In the genomic region with DNA sequence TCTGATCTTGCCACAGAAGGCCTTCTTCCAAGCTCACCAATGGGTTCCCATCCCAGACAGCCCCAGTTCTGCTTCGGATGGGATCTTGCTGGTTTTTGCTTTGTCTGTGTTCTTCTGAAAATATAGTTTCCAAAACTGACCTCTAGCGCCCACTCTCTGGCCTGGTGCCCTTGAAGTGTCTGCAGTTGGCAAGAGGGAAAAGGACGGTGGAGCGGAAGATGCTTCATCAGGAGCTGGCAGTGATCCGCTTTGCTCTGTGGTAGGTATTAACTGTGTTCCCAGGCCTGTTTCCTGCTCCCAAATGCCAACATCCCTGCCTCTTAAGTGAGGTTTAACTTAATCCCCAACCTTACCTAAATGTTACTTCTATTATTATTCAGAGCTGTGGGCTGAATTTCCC, we compare ENCODE assay signal across 13 mouse cellular contexts. TPM values are rescaled to one million over a fixed set of nuclear protein-coding genes. Genes with fewer than 3 reads are reported as not detected.
DNase-seq lines count a peak whose midpoint lies in the region; ATAC-seq and TF ChIP-seq lines count a peak whose summit lies in the region.
"Had no signal": no experiment of that assay in that cellular context is flagged by ENCODE, and none has a peak within 500 bp of the region (broad histone marks: within the 10 kb centered on the region; RNA-seq: fewer than 3 reads in every experiment).

No protein-coding gene starts in this region.

- ATAC-seq in heart, embryonic 14.5 days (ENCODE audit: insufficient number of reproducible peaks, insufficient read depth, low FRiP score, low read depth), result no peak
- ATAC-seq in hindbrain, embryonic 13.5 days (ENCODE audit: low FRiP score), result no peak
- ATAC-seq: CD4-positive, CD25-positive, alpha-beta regulatory T cell, adult 4 months had no signal

- H3K27me3 ChIP-seq in heart, embryonic 14.5 days (ENCODE audit: control insufficient read depth, insufficient read depth, low read length), result no peaks in the 10 kb centered on the region
- no peaks in the 10 kb centered on the region for H3K27me3 ChIP-seq in cerebellum, adult 2 months (ENCODE audit: control insufficient read depth, insufficient read depth, low read length)
- H3K27me3 ChIP-seq in hindbrain, embryonic 13.5 days, result no peaks in the 10 kb centered on the region

- H3K9ac ChIP-seq in heart, embryonic 14.5 days (ENCODE audit: low read length), result peak overlapping the region; percentile 52
- H3K9ac ChIP-seq in hindbrain, embryonic 13.5 days, result peak overlapping the region; percentile 30; the same call in 1 of the 2 replicates
- H3K9ac ChIP-seq: lung, embryonic 14.5 days had no signal

- WGBS in heart, embryonic 14.5 days, result 80% methylated on average over 5 of the region's 5 CpGs
- 9% methylated on average over 5 of the region's 5 CpGs for WGBS in cerebellum, adult 2 months
- WGBS in hindbrain, embryonic 13.5 days, result 76% methylated on average over 5 of the region's 5 CpGs

- H3K4me3 ChIP-seq in heart, embryonic 14.5 days (ENCODE audit: control insufficient read depth in 1 of 2, insufficient read depth in 1 of 2, low read depth in 1 of 2, low read length in 2 of 2), result no peak overlapping the region
- H3K4me3 ChIP-seq in cerebellum, adult 2 months (replicated peaks; ENCODE audit: insufficient read depth, low read depth, low read length), result no peak overlapping the region
- H3K4me3 ChIP-seq in hindbrain, embryonic 13.5 days, result no peak overlapping the region

- H3K9me3 ChIP-seq in heart, embryonic 14.5 days (ENCODE audit: control insufficient read depth, low read length), result no peaks in the 10 kb centered on the region
- no peaks in the 10 kb centered on the region for H3K9me3 ChIP-seq in hindbrain, embryonic 13.5 days

- H3K36me3 ChIP-seq in heart, embryonic 14.5 days (ENCODE audit: control insufficient read depth, insufficient read depth, low read length), result 0 out of 2 replicates have a peak, but pooled peaks cover 6% of the 10 kb centered on the region
- peaks cover 4% of the 10 kb centered on the region; the same call in 1 of the 2 replicates for H3K36me3 ChIP-seq in hindbrain, embryonic 13.5 days

- intact Hi-C loops in heart, postnatal 36 days (cut with DNase I), result loop anchor here (2.0 kb wide), 1 partner anchor 31 kb away; no protein-coding TSS in a partner anchor
- intact Hi-C loops in left cerebral cortex, postnatal 25 days (cut with DNase I), result no loop called here

- DNase-seq in heart, postnatal 36 days, result no peak
- DNase-seq in adrenal gland, adult 2 months, result peak; percentile 67
- peak; percentile 86 to 90 for DNase-seq in cerebellum, adult 2 months
- DNase-seq in right cerebral cortex, adult 18-20 months, result no peak
- no peak for DNase-seq in layer of hippocampus, postnatal 36 days
- no peak for DNase-seq in left cerebral cortex, postnatal 25 days (ENCODE audit: low spot score in 2 of 2)
- DNase-seq: gastrocnemius, postnatal 10 days; lung, embryonic 14.5 days; right cerebral cortex, postnatal 4 days; thymus, adult 2 months had no signal

- peak; percentile 6; the same call in 1 of the 2 replicates for TF ChIP-seq CTCF in cerebellum, adult 2 months (IDR thresholded peaks at IDR 0.05; ENCODE audit: borderline replicate concordance, insufficient read depth, low read depth, low read length)

- no peak for TF ChIP-seq POLR2A in cerebellum, adult 2 months (IDR thresholded peaks at IDR 0.05; ENCODE audit: borderline replicate concordance, insufficient read depth, low read length)

- peaks cover 38 to 70% of the 10 kb centered on the region in 2 experiments for H3K4me1 ChIP-seq in heart, embryonic 14.5 days (ENCODE audit: control insufficient read depth in 2 of 2, insufficient read depth in 2 of 2, low read length in 2 of 2)
- peaks cover 59% of the 10 kb centered on the region for H3K4me1 ChIP-seq in cerebellum, adult 2 months (ENCODE audit: control insufficient read depth, insufficient read depth, low read length)
- peaks cover 93% of the 10 kb centered on the region for H3K4me1 ChIP-seq in hindbrain, embryonic 13.5 days (replicated peaks)

- H3K27ac ChIP-seq in heart, embryonic 14.5 days (replicated peaks in 1 of 2; ENCODE audit: control insufficient read depth in 1 of 2, insufficient read depth in 1 of 2, low read depth in 2 of 2, low read length in 2 of 2), result peak overlapping the region; percentile 66 to 74
- H3K27ac ChIP-seq in cerebellum, adult 2 months (ENCODE audit: insufficient read depth, low read length), result peak overlapping the region; percentile 64
- peak overlapping the region; percentile 36 for H3K27ac ChIP-seq in hindbrain, embryonic 13.5 days

- H3K4me2 ChIP-seq in heart, embryonic 14.5 days (ENCODE audit: low read length), result no peak overlapping the region
- no peak overlapping the region for H3K4me2 ChIP-seq in hindbrain, embryonic 13.5 days
- H3K4me2 ChIP-seq: lung, embryonic 14.5 days had no signal

RNA-seq across cellular contexts. Expression of gene Ssbp3, which starts 43.3 kb away (rescaled TPM):
- polyA plus RNA-seq in heart, embryonic 14.5 days (2014; fragmentation: Nextera tagmentation; extraction: Ambion mirVana), result 36.7 and 43.3 TPM in 2 replicates
- 10 to 100 TPM; 38.7 to 39.4 TPM for total RNA-seq in heart, postnatal 36 days (2021)
- 10 to 100 TPM; 73.9 to 88.5 TPM for total RNA-seq in adrenal gland, adult 2 months (2021)
- 54.3 and 85.0 TPM in 2 replicates for polyA plus RNA-seq in adrenal gland, adult 2 months (2012; rRNA removed)
- polyA plus RNA-seq in cerebellum, adult 2 months (2012; rRNA removed), result 126 and 134 TPM in 2 replicates
- polyA plus RNA-seq in hindbrain, embryonic 13.5 days (2015; fragmentation: Nextera tagmentation; extraction: Ambion mirVana), result 179 and 180 TPM in 2 replicates
- total RNA-seq in layer of hippocampus, postnatal 36 days (2021), result 100 to 1,000 TPM; 144 to 163 TPM
- 100 to 1,000 TPM; 138 to 157 TPM for total RNA-seq in left cerebral cortex, postnatal 25 days (2021)

Comparison
In these comparisons a context has a peak if more than half of its experiments do, and no peak if none do; other contexts are left out.
1. DNase-seq: peak in adrenal gland, adult 2 months (single experiment) and cerebellum, adult 2 months (2 of 2); none in heart, postnatal 36 days (0 of 2), right cerebral cortex, adult 18-20 months (single experiment), layer of hippocampus, postnatal 36 days (0 of 2) and left cerebral cortex, postnatal 25 days (0 of 2).
2. Peak in every context shown above with its lines, with median percentiles within 50 percentile points of each other: H3K27ac ChIP-seq.